Mouse (Mus musculus) right cerebral cortex, postnatal 4 days (tissue): ENCODE results near the gene Samd13.

Experiments used
- DNase-seq: peaks from one replicate; pipeline ENCODE4 v3.0.0-alpha.2; 2022

The Samd13 gene

GRCm38 (mm10) chr3:146684811-146685675 is at the start of gene Samd13:
TSS of gene Samd13 (minus strand) at chr3:146685592.
- peak; percentile 77 for DNase-seq

- DNase-seq: no peak
These were observed 46.1 kb upstream of the Samd13 start for GRCm38 (mm10) chr3:146731499-146731898.

- DNase-seq: no peak
These were observed 37.6 kb upstream of the Samd13 start for GRCm38 (mm10) chr3:146723037-146723436.

DNA sequence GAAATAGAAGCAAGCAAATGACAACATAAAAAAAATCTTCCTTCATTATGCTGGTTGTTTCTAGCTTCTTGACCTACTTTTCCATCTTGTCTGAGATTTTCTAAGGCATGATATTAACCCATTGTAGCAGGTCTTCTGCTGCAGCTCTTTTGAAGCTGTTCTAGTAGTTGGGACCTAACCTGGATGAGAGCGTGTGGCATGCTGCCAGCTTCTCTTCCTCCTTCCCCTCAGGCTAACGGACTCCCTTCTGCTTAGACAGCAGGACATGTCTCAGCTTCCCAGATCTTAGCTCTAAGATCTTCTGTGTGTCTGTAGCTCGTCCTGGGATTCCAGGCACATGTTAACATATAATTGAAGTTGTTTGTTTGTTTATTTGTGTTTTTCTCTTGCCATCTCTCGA is 34.3 kb upstream of the Samd13 start:
- peak; percentile 28 for DNase-seq

- no peak for DNase-seq
These were observed 32.9 kb upstream of the Samd13 start for GRCm38 (mm10) chr3:146718251-146718650.

DNA sequence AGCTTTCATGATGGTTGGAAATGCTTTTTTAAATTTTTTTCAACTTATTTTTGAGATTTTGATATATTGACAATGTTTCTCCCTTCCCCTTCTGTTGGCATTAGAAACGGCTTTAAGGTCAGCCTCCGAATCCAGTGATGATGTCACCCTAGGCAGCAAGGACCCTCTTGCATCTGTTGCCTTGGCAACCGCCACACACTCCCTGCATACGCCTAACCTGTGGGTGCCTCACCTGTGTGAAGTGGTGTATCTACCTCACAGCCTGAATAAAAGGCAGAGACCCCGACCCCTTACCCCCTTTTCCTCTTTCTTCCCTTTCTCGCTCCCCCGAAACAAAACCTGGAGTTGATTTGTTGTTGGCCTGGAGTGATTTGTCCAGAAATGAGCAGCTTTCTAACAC is 26.9 kb upstream of the Samd13 start:
- DNase-seq: no peak

- peak; percentile 29 for DNase-seq
These were observed 26.2 kb upstream of the Samd13 start for GRCm38 (mm10) chr3:146711559-146711958.

- DNase-seq: no peak
These were observed 25.7 kb upstream of the Samd13 start for GRCm38 (mm10) chr3:146711084-146711483.

DNA sequence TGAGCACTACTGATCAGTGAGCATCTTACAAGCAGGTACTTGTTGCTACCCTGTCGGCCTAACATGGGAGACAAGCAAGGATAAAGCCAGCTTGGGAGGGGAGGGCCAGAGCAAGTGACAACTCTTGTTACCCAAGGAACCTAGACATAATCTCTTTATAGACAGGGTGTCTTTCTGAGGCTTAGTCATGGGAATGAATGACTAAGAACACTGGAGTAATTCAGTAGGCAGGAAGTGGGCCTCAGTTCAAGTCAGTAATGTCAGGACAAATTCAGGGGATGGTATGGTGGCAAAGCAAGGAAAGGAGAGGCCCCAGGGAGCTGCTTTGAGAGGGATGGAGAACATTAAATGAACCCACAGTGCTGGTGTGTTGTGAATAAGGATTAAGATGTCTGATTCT is 23.7 kb upstream of the Samd13 start:
- no peak for DNase-seq

- no peak for DNase-seq
These were observed 23.0 kb upstream of the Samd13 start for GRCm38 (mm10) chr3:146708381-146708780.

- no peak for DNase-seq
These were observed 18.7 kb upstream of the Samd13 start for GRCm38 (mm10) chr3:146704099-146704498.

DNA sequence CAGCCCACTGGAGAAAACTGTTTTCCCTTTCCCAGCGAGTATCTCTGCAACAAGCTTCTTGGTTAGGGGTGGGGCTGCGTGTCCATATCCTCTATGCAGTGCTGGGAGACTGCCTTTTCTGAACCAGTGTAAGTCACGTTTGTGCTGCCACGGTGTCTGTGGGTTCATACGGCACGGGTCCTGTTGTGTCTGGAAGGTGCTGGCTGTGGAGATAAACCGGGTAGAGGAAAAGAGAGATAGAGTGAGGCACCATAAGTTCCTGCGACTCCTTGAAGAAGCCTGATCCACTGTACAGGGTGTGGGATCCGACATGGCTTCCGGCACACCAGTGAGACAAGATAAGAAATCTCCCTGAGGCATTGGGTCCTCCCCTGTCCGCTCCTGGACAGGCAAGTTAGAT is 14.7 kb upstream of the Samd13 start:
- DNase-seq: no peak

DNA sequence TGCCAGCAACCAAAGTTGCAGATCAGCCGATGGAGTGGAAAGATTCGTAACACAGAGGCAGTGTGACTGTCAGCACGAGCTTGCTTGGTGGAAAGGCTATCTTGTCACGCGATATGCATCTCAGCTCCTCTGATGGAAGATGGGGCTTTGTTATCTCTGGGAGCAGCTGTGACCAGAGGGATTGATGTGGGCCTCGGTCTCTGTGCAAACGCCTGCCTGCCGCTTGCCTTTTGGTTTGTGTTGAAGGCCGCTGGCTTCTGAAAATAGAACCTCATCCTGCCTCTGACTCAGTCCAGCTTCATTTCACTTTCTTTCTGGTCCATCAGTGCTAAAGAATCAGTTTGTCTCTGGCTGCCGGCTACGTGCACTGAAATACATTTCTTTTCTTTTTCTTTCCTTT is 13.6 kb upstream of the Samd13 start:
- no peak for DNase-seq

GRCm38 (mm10) chr3:146692547-146692946 is 7.2 kb upstream of the Samd13 start:
- DNase-seq: no peak

- no peak for DNase-seq
These were observed 1.8 kb upstream of the Samd13 start for GRCm38 (mm10) chr3:146687121-146687725.

- no peak for DNase-seq
These were observed 1.0 kb upstream of the Samd13 start for GRCm38 (mm10) chr3:146686428-146686827.

GRCm38 (mm10) chr3:146683095-146683494 is 2.3 kb downstream of the Samd13 start:
- DNase-seq: no peak

- DNase-seq: peak; percentile 72
These were observed 3.2 kb downstream of the Samd13 start for GRCm38 (mm10) chr3:146682140-146682651.

GRCm38 (mm10) chr3:146681696-146682095 is 3.7 kb downstream of the Samd13 start:
- DNase-seq: no peak

GRCm38 (mm10) chr3:146680625-146681024 is 4.8 kb downstream of the Samd13 start:
- no peak for DNase-seq

DNA sequence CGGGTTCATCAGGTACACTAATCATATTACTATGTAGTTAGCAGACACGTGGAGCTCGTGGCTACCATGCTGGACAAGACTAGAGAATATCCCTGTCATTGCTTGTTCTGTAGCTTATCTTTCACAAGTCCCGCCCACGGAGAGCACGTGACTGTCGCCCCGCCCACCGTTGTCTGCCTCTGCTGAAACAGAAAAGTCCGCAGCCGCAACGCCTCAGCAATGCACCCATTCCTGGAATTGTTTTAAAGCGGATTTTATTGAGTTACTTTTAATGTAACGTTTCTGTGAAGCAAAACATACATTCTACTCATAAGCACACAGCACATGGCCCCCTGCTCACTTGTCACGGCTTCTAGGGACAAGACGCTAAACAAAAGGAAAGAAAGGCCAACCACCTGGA is 5.7 kb downstream of the Samd13 start:
- no peak for DNase-seq

GRCm38 (mm10) chr3:146676193-146676592 is 9.2 kb downstream of the Samd13 start:
- no peak for DNase-seq

DNA sequence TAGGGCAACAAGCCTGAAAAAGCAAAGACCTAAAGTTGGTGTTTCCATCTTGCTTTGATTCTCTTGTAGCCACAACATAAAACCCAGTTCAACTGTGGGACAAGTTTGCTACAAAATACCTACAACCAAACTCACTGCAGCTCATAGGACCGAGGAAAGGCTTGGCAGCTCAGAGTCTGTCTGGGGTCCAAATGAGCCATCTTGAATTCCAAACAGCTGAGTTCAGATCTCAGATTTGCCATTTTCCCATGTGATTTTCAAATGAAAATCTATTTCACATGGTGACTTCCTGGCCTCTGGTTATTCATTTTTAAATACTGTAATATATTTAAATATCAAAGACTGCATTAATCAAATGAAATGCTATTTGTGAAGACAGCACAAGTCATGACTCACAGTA is 10.3 kb downstream of the Samd13 start:
- DNase-seq: no peak

DNA sequence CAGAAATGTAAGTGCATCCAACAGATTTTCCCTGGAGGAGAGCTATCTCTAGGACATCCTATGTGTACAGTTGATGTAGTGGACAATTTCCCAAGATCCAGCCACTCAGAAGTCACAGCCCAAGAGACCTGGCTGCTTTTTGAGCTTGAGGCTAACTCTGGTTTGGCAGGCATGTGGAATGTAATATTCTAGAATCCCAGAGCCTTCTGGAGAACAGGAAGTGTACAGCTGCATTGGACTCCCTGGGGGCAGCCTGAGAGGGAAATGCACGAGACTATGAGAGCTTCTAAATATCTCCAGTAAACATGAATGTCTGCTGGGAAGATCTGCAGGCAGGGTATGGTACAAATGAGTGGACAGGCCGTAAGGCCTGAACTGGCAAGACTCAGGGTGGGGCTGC is 14.3 kb downstream of the Samd13 start:
- no peak for DNase-seq
